Mouse (Mus musculus) olfactory bulb, adult 2 months (tissue): ENCODE data around the gene Arid3a. TPM values are rescaled to one million over a fixed set of nuclear protein-coding genes. Genes with fewer than 3 reads are reported as not detected.
A peak's percentile ranks its signal among the peaks of the same experiment; 100 is the strongest.
"Not testable (repeated sequence)": the region's sequence is repeated elsewhere in the genome, so short reads cannot be mapped to it uniquely, and the experiment has no call there.

Source experiments
- H3K27ac ChIP-seq: fragments of 200-500 bp; 2 replicates; pipeline ENCODE4 v1.5.1; 2012; ENCODE audit warnings: low read depth, low read length; ENCODE audit not compliant: insufficient read depth
- H3K4me1 ChIP-seq: fragments of 200-500 bp; 2 replicates; pipeline ENCODE4 v1.6.1; 2012; ENCODE audit warnings: low read length; ENCODE audit not compliant: control insufficient read depth, insufficient read depth
- H3K4me3 ChIP-seq: fragments of 200-500 bp; 2 replicates; pipeline ENCODE4 v1.5.1; 2012; ENCODE audit warnings: mild to moderate bottlenecking, low read depth, low read length, moderate library complexity; ENCODE audit not compliant: insufficient read depth
- CTCF ChIP-seq: fragments of 200-500 bp; IDR thresholded peaks from 2 replicates; pipeline ENCODE4 v1.5.1; 2012; ENCODE audit warnings: low read depth, mild to moderate bottlenecking, low read length, moderate library complexity; ENCODE audit not compliant: insufficient read depth
- POLR2A ChIP-seq: fragments of 200-500 bp; IDR thresholded peaks from 2 replicates; pipeline ENCODE4 v1.6.1; 2012; ENCODE audit warnings: mild to moderate bottlenecking, low read depth, low read length, moderate library complexity; ENCODE audit not compliant: insufficient read depth
- WGBS: fragments of 180-500 bp; shearing (Covaris S2); methylation state at CpG from one replicate; pipeline ENCODE4 v1.1.7; 2018; 5-methylcytosine and 5-hydroxymethylcytosine counted together
- polyA plus RNA-seq: library from polyadenylated mRNA; stranded (reverse); fragments of >200 nt; gene quantifications from 2 replicates; pipeline ENCODE4 v1.2.4, GENCODE M21; 2012; ENCODE audit warnings: low replicate concordance; ENCODE audit not compliant: missing spikeins, insufficient read depth, insufficient read length

The Arid3a gene
- polyA plus RNA-seq, 1 experiment = not detected

DNA sequence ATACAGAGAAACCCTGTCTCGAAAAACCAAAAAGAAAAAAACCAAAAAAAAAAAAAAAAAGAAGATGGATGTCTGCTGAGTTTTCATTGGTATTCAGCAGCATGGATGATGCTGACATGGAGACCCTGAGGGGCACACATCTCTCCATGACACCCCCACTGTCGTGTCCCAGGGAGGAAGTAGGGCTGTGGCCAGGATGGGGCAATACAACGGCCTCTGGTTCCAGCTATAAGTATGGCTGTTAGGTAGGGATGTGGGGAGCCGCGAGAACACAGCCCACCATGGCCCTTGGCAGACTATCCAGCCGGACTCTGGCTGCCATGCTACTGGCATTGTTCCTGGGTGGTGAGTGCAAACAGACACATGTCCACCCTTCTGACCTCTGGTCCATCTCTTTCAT, 40.8 kb upstream of the Arid3a start, which contains the start of gene Elane:
Elane (plus strand) TSS at position 194 of the 400 bp plus-strand sequence.
- H3K4me1 ChIP-seq = peaks cover 14% of the 10 kb centered on the region
- TF ChIP-seq CTCF (no peak), POLR2A (no peak)
- H3K27ac ChIP-seq = no peak within 1 kb of the TSS
- WGBS = 84% methylated on average over 6 of the region's 6 CpGs
- no peak within 1 kb of the TSS for H3K4me3 ChIP-seq

GRCm38 (mm10) chr10:79886611-79887010, 40.2 kb upstream of the Arid3a start:
- no peak overlapping the region for H3K27ac ChIP-seq
- TF ChIP-seq POLR2A (no peak), CTCF (no peak)
- 86% methylated on average over 8 of the region's 8 CpGs for WGBS
- no peak overlapping the region for H3K4me3 ChIP-seq
- H3K4me1 ChIP-seq = peaks cover 13% of the 10 kb centered on the region

DNA sequence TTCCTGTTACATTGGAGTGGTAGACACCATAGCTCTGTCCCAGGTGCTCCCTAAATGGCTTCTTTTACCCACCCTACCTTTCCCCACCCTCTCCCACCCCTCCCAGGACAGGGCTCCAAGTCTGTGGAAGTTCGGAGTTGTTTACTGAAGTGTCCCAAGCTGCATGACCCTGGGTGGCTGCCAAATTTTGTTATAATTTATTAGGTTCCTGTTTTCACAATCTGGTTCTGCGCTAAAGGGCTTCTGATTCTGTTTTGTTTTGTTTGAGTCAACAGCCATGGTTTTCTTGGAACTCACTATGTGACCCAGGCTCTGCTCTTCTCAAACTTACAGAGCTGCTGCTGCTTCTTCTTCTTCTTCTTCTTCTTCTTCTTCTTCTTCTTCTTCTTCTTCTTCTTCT, 37.5 kb upstream of the Arid3a start:
- no peak overlapping the region for H3K27ac ChIP-seq
- no peaks in the 10 kb centered on the region for H3K4me1 ChIP-seq
- 84% methylated on average over 2 of the region's 2 CpGs for WGBS
- no peak overlapping the region for H3K4me3 ChIP-seq
- TF ChIP-seq CTCF (no peak), POLR2A (no peak)

- no peaks in the 10 kb centered on the region for H3K4me1 ChIP-seq
- no peak within 1 kb of the TSS for H3K27ac ChIP-seq
- WGBS = 40% methylated on average over 5 of the region's 5 CpGs
- TF ChIP-seq CTCF (no peak), POLR2A (no peak)
- no peak within 1 kb of the TSS for H3K4me3 ChIP-seq
These were observed 36.2 kb upstream of the Arid3a start, which contains the start of gene Cfd for GRCm38 (mm10) chr10:79890670-79891069. Cfd (plus strand) TSS chr10:79890853.

- not testable (repeated sequence) for H3K27ac ChIP-seq, H3K4me1 ChIP-seq, H3K4me3 ChIP-seq
- TF ChIP-seq CTCF = peak; percentile 85
- WGBS = 42% methylated on average over 22 of the region's 22 CpGs
These were observed 34.3 kb upstream of the Arid3a start for GRCm38 (mm10) chr10:79892451-79893118.

GRCm38 (mm10) chr10:79896306-79896705, 30.5 kb upstream of the Arid3a start:
- WGBS = 75% methylated on average over 16 of the region's 16 CpGs
- TF ChIP-seq POLR2A (no peak), CTCF (no peak)
- peaks cover 32% of the 10 kb centered on the region for H3K4me1 ChIP-seq

DNA sequence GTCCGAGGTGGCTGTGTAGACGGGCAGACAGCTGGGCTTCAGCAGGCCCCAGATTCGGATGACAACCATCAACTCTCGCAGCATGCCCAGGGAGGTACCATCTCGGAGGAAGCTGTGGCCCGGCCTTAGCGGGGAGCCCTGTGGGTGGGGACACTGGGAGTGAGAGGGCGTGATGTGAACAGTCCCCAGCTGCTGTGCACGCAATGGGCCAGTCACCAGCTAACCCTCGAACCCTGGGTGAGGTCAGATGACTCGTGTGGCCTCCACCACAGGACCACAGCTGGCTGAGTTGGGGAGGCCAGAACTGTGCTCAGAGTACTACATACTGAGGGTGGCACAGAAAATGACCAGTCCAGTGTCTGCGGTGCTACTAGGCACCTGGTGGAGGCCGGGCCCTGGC, 30.0 kb upstream of the Arid3a start:
- Histone ChIP-seq H3K27ac (no peak overlapping the region), H3K4me3 (no peak overlapping the region), H3K4me1 (peaks cover 36% of the 10 kb centered on the region)
- WGBS = 78% methylated on average over 13 of the region's 13 CpGs
- TF ChIP-seq CTCF (no peak), POLR2A (no peak)

More at GRCm38 (mm10) chr10:79896306-79896705, 30.5 kb upstream of the Arid3a start:
- no peak overlapping the region for H3K27ac ChIP-seq
- H3K4me3 ChIP-seq = no peak overlapping the region

DNA sequence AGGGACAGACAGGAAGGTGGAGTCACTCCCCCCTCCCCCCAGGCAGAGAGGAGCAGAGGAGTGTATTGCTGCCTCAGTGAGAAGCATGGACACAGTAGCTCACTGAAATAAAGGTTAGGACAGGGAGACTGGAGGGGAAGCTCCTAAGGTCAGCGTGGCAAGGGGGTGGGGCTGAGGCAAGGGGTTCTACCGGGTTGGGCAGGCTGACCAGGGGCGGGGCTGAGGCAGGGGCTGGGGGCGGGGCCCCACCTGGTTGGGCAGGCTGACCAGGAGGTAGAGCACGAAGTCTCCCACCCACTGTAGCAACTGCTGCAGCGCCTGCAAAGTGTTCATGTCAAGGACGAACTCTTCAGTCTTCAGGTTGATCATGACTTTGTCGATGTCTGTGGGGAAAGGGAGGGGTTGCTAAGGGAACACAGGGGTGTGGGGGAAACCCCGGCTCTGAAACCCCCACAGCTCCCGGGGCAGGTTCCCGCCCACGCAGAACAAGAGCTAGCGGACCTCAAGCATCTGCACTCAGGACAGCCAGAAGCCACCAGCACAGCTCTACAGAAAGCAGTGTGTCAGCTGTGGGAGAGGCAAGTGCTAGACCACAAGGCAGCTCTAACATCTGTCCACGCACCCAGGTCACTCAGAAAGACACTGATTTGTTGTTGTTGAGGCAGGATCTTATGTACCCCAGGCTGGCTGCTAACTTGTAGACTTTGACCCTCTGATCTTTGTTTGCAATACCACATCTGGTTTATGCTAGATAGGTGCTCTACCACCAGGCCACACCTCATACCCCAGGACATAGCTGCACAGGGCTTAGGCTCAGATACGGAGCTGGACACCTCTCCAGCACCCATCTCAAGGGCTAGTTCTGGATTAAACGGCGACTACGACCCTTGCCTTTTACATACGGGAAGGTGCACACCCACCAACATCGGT, 29.3 kb upstream of the Arid3a start:
- WGBS = 67% methylated on average over 20 of the region's 20 CpGs
- Histone ChIP-seq H3K4me1 (peaks cover 43% of the 10 kb centered on the region), H3K27ac (no peak overlapping the region), H3K4me3 (no peak overlapping the region)
- no peak for TF ChIP-seq CTCF

GRCm38 (mm10) chr10:79900951-79901410, 25.9 kb upstream of the Arid3a start:
- Histone ChIP-seq H3K4me1 (peaks cover 51% of the 10 kb centered on the region), H3K4me3 (no peak overlapping the region), H3K27ac (peak overlapping the region; percentile 90)
- WGBS = 10% methylated on average over 2 of the region's 2 CpGs
- TF ChIP-seq CTCF (no peak), POLR2A (no peak)
